Mouse (Mus musculus) hindbrain, embryonic 11.5 days (tissue): ENCODE measurements around the gene Espn. TPM values are rescaled to one million over a fixed set of nuclear protein-coding genes. Genes with fewer than 3 reads are reported as not detected.

ENCODE experiments used
- ATAC-seq: fragments of 200-750 bp; cut with Nextera tagmentation; 2 replicates; pipeline ENCODE4 v1.8.0; 2017; ENCODE audit warnings: mild to moderate bottlenecking, moderate TSS enrichment, moderate library complexity; ENCODE audit not compliant: low FRiP score
- DNase-seq: peaks from one replicate; pipeline ENCODE4 v3.0.0-alpha.2; 2015; ENCODE audit warnings: low spot score
- H3K27ac ChIP-seq: fragments of 300-500 bp; sonication (generic); 2 replicates; pipeline ENCODE4 v1.5.1; 2014; ENCODE audit warnings: mild to moderate bottlenecking, low read depth, low read length
- H3K27me3 ChIP-seq: fragments of 300-500 bp; sonication (generic); 2 replicates; pipeline ENCODE4 v1.6.1; 2014; ENCODE audit warnings: mild to moderate bottlenecking, low read length, moderate library complexity, mixed read lengths; ENCODE audit not compliant: control insufficient read depth, insufficient read depth
- H3K36me3 ChIP-seq: fragments of 300-500 bp; sonication (generic); 2 replicates; pipeline ENCODE4 v1.6.1; 2014; ENCODE audit warnings: mild to moderate bottlenecking, low read length, moderate library complexity, mixed read lengths; ENCODE audit not compliant: control insufficient read depth, insufficient read depth
- H3K4me1 ChIP-seq: fragments of 300-500 bp; sonication (generic); replicated peaks from 2 replicates; pipeline ENCODE4 v1.6.1; 2014; ENCODE audit warnings: low read length, mixed read lengths; ENCODE audit not compliant: control insufficient read depth, insufficient read depth
- H3K4me2 ChIP-seq: fragments of 300-500 bp; sonication (generic); replicated peaks from 2 replicates; pipeline ENCODE4 v1.6.1; 2014; ENCODE audit warnings: mild to moderate bottlenecking, low read depth, low read length
- H3K4me3 ChIP-seq: fragments of 300-500 bp; sonication (generic); 2 replicates; pipeline ENCODE4 v1.5.1; 2014; ENCODE audit warnings: low read depth, low read length
- H3K9ac ChIP-seq: fragments of 300-500 bp; sonication (generic); 2 replicates; pipeline ENCODE4 v1.6.1; 2014; ENCODE audit warnings: low read depth, low read length
- H3K9me3 ChIP-seq: fragments of 300-500 bp; sonication (generic); 2 replicates; pipeline ENCODE4 v1.6.1; 2016; ENCODE audit warnings: low read length; ENCODE audit not compliant: control insufficient read depth
- WGBS: fragments of 180-500 bp; shearing (Covaris S2); extraction: QIAGEN DNeasy Blood & Tissue Kit; methylation state at CpG from one replicate; pipeline ENCODE4 v1.1.7; 2014; 5-methylcytosine and 5-hydroxymethylcytosine counted together
- polyA plus RNA-seq: library from polyadenylated mRNA; unstranded; fragments of >200 nt; fragmentation: Nextera tagmentation; extraction: Ambion mirVana; gene quantifications from 2 replicates; pipeline ENCODE4 v1.2.1, GENCODE M21; 2014

The Espn gene
- polyA plus RNA-seq, 1 experiment from 2014 or later, result 2.0 TPM

GRCm38 (mm10) chr4:152072655-152073054 is 79.5 kb downstream of the Espn start:
- H3K27ac ChIP-seq, result no peak overlapping the region
- H3K27me3 ChIP-seq, result no peaks in the 10 kb centered on the region
- no peak overlapping the region for H3K4me3 ChIP-seq
- H3K9ac ChIP-seq, result no peak overlapping the region
- ATAC-seq (no peak), DNase-seq (no peak)
- H3K36me3 ChIP-seq, result no peaks in the 10 kb centered on the region
- no peaks in the 10 kb centered on the region for H3K9me3 ChIP-seq
- H3K4me2 ChIP-seq, result no peak overlapping the region
- WGBS, result 69% methylated on average over 10 of the region's 10 CpGs
- H3K4me1 ChIP-seq, result no peaks in the 10 kb centered on the region

DNA sequence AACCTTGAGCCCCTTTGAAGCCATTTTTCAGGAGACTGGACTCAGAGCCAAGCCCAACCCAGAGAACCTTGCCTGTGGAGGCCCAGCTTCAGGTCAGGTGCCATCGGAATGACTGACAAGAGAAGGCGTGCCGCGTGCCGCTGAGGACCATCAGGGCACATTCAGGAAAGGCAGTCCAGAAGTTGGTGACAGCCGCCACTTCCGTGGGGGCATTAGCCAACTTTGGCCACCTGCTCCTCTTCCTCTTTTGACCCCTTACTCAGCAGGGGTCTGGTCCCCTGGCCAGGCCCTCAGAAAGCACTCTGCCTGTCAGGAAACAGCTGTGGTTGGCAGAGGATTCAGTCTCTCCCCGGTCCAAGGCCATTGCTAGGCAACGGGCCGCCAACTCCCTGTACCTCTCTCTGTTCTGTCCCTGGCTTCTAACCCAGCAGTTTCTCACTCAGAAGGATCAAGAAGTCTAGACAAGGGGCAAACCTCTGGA is 80.0 kb downstream of the Espn start, which contains the start of gene Plekhg5:
TSS of gene Plekhg5 (plus strand) at position 378 of the 481 bp plus-strand sequence.
- 66% methylated on average over 10 of the region's 10 CpGs for WGBS
- H3K36me3 ChIP-seq, result no peaks in the 10 kb centered on the region
- H3K9ac ChIP-seq, result no peak within 1 kb of the TSS
- H3K4me1 ChIP-seq, result no peaks in the 10 kb centered on the region
- H3K27ac ChIP-seq, result no peak within 1 kb of the TSS
- peak; percentile 23 for DNase-seq
- no peaks in the 10 kb centered on the region for H3K27me3 ChIP-seq
- no peak within 1 kb of the TSS for H3K4me2 ChIP-seq
- no peaks in the 10 kb centered on the region for H3K9me3 ChIP-seq
- ATAC-seq, result no peak
- no peak within 1 kb of the TSS for H3K4me3 ChIP-seq

DNA sequence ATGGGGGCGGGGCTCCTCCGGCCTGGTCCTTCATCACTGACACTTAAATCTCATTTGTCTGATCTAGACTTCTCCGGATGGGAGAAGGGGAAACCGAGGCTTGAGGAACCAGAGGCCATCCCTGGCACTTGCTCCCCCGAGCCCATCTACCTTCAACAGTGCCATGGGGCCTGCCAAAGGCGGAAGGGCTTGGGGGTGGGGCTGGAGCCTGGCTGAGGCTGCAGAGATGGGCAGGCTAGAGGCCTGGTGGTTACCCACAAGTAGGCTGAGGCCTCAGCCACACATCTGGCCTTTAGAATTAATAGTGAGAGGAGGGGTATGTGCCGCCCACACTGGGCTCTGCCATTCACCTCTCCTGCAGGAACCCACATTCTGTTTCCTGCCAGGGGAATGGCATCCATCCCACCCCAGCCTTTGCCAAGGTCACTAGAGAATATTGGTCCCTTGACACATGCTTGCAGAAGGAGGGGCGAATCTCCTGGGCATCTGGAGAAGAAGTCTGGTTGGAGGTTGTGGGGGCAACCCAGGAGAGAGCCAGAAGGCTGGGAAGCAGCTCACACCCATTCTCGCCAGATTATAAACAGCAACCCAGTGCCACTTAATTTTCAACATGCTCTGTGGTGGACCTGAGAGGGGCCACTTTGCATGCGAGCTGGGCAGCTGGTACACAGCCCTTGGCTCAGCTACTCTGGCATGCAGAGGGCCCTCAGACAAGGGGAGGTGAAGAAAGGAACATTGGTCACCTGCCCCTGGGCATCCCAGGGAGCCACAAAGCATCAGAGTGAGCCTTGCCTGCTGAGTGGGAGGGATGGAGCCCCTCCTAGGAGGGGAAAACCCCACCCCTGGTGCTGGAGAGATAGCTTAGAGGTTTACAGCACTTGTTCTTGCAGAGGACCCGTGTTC is 81.4 kb downstream of the Espn start:
- no peak for DNase-seq
- Histone ChIP-seq H3K9me3 (no peaks in the 10 kb centered on the region), H3K9ac (no peak overlapping the region), H3K4me1 (no peaks in the 10 kb centered on the region), H3K4me3 (no peak overlapping the region), H3K4me2 (no peak overlapping the region), H3K36me3 (no peaks in the 10 kb centered on the region), H3K27me3 (no peaks in the 10 kb centered on the region), H3K27ac (no peak overlapping the region)
- ATAC-seq, result no peak
- WGBS, result 84% methylated on average over 11 of the region's 11 CpGs

Other genes with a start within 250 kb of the Espn start
- gene Dnajc11, start 218.7 kb downstream of the Espn start, polyA plus RNA-seq, result 73.8 and 80.1 TPM in 2 replicates
- gene Thap3, start 163.4 kb downstream of the Espn start, polyA plus RNA-seq, result 20.0 and 20.4 TPM in 2 replicates
- gene Phf13, start 156.1 kb downstream of the Espn start, polyA plus RNA-seq, result 15.2 and 19.4 TPM in 2 replicates
- 2.7 and 3.0 TPM in 2 replicates for gene Klhl21, start 143.6 kb downstream of the Espn start, polyA plus RNA-seq
- gene Zbtb48, start 124.7 kb downstream of the Espn start, polyA plus RNA-seq, result 18.0 and 19.6 TPM in 2 replicates
- 0.62 and 0.84 TPM in 2 replicates for gene Tas1r1, start 113.8 kb downstream of the Espn start, polyA plus RNA-seq
- 23.2 and 25.6 TPM in 2 replicates for gene Nol9, start 113.0 kb downstream of the Espn start, polyA plus RNA-seq
- gene Plekhg5, start 79.9 kb downstream of the Espn start, polyA plus RNA-seq, result 4.0 and 4.6 TPM in 2 replicates
- 0.18 and 0.28 TPM in 2 replicates for gene Tnfrsf25, start 36.4 kb downstream of the Espn start, polyA plus RNA-seq
- gene Hes2, start 6.5 kb upstream of the Espn start, polyA plus RNA-seq, result 2.7 and 4.3 TPM in 2 replicates
- 116 and 125 TPM in 2 replicates for gene Acot7, start 25.8 kb upstream of the Espn start, polyA plus RNA-seq
- gene Gpr153, start 121.9 kb upstream of the Espn start, polyA plus RNA-seq, result 8.7 and 9.5 TPM in 2 replicates
- gene Hes3, start 139.3 kb upstream of the Espn start, polyA plus RNA-seq, result 2.9 and 3.5 TPM in 2 replicates
- 17.4 and 20.6 TPM in 2 replicates for gene Icmt, start 144.9 kb upstream of the Espn start, polyA plus RNA-seq
- gene Rnf207, start 166.6 kb upstream of the Espn start, polyA plus RNA-seq, result 1.5 and 1.6 TPM in 2 replicates
- gene Rpl22, start 173.4 kb upstream of the Espn start, polyA plus RNA-seq, result 304 and 330 TPM in 2 replicates
- gene Chd5, start 186.3 kb upstream of the Espn start, polyA plus RNA-seq, result 0.14 and 0.28 TPM in 2 replicates